Mouse (Mus musculus): Measurements from ENCODE around the gene Cdyl2.

The Cdyl2 gene

GRCm38 (mm10) chr8:116670604-116671003 is 62.2 kb downstream of the Cdyl2 start:
- DNase-seq = no peak

- DNase-seq = no peak
These were observed 63.8 kb downstream of the Cdyl2 start for GRCm38 (mm10) chr8:116668977-116669376.

DNA sequence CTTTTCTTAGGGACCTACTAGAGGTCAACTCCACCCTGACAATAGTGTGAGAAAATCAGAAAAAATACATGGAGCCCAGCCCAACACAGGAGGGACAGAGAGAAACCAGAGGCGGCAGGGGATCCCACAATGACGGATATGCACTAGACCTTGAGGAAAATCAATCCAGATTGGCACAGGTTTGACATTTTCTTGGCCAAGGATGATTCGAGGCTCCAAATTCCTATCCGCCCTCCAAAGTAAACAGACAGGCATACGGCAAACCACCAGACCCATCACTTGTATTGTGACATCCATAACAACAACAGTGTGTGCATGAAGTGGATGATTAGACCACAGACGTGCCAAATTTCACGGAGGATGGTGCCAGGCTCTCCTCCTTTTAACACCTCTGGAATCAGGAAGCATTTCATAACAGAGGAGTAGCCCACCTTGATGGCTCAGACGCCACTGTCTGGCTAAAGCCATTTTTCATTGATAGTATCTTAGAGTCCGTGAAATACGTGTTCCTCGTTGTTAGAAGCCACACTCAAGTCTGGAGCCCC is 65.9 kb downstream of the Cdyl2 start:
- DNase-seq = no peak

- no peak for DNase-seq
These were observed 71.3 kb downstream of the Cdyl2 start for GRCm38 (mm10) chr8:116661521-116661920.

GRCm38 (mm10) chr8:116656811-116657210 is 76.0 kb downstream of the Cdyl2 start:
- DNase-seq = no peak

DNA sequence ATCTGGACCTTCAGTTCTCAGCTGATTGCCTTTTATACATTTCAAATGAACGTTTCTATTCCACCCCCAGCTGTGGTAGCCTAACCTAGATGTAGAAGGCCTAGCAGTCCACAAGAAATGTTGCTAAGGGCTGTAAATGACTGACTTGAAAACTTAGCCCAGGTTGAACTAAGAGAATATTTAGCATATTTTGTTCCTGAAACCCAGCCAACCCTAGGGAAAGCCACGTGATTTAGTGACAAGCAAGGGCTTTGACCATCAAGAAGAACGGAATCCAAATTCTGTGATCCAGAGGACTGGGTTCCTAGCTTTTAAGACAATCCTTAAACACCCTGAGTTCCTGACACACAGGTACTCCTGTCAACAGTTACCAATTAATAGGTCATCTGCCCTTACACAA is 77.9 kb downstream of the Cdyl2 start:
- DNase-seq = no peak

DNA sequence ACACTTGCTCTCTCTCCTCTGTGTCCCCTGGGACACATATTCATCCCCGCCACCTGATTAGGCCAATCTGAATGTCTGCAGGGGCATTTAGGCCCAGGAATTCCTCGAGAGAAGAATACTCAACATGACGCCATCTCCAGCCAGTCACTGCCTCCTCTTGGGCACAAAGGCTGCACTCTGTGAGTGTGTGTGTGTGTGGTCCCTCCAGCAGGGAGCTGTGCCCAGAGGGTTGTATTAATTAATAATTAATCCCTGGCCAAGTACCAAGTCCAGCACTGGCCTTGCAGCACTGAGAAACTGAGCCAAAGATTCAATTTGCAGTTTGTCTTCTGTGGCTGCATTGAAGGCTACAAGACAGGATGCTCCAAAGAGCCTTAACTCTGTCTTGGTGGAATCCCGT is 79.8 kb downstream of the Cdyl2 start:
- DNase-seq = no peak

- DNase-seq = no peak
These were observed 82.6 kb downstream of the Cdyl2 start for GRCm38 (mm10) chr8:116649975-116650725.

DNA sequence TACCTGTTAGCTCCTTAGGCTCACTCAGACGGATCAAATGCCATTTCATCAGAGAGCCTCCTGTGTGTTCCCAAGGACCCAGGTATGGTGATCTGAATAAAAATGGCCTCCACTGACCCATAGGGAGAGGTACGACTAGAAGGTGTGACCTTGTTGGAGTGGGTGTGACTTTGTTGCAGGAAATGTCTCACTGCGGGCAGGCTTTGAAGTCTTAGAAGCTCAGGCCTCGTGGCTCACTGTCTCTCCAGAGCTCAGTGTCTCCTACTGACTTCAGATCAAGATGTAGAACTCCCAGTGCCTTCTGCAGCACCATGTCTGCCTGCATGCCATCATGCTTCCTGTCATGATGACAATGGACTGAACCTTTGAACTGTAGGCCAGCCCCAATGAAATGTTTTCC is 87.4 kb downstream of the Cdyl2 start:
- no peak for DNase-seq

GRCm38 (mm10) chr8:116640925-116641324 is 91.9 kb downstream of the Cdyl2 start:
- DNase-seq = no peak

DNA sequence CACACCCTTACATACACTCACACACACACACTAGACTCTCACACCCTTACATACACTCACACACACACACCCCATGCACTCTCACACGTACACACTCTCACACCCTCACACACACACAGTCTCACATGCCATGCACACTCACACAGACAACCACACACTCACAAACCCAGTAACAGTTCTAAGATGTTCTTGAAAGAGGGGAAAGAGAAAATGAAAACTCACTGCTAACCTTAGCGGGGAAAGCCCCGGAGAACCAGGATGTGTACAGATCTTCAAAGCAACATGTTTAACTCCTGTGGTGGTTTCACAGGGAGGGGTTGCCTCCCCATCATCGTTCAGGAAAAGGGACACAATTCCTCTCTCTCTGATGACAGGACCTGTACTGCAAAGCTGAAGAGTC is 94.8 kb downstream of the Cdyl2 start:
- DNase-seq = no peak

GRCm38 (mm10) chr8:116637193-116637592 is 95.6 kb downstream of the Cdyl2 start:
- no peak for DNase-seq

GRCm38 (mm10) chr8:116636396-116636795 is 96.4 kb downstream of the Cdyl2 start:
- DNase-seq = no peak

GRCm38 (mm10) chr8:116635972-116636371 is 96.8 kb downstream of the Cdyl2 start:
- DNase-seq = no peak

DNA sequence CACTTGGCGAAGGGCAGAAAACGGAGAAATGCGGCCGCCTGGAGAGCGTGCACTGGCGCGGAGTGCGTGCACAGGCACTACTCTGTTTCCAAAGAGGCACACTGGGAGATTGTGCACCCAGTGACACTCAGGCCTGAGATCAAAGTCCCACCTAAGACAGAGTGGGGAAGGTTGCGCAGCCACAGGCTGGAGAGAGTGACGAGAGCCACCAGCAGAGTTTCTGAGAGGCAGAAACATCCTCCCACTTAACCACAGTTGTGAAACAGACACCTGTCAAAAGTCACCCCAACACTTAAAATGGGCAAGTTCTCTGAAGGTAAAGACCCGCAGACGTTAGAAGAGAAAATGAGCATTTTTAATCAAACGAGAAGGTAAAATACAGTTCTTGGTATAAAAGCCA is 97.5 kb downstream of the Cdyl2 start:
- DNase-seq = no peak

- no peak for DNase-seq
These were observed 98.4 kb downstream of the Cdyl2 start for GRCm38 (mm10) chr8:116634436-116634835.

- no peak for DNase-seq
These were observed 99.2 kb downstream of the Cdyl2 start for GRCm38 (mm10) chr8:116633470-116634150.

GRCm38 (mm10) chr8:116630066-116630465 is 102.7 kb downstream of the Cdyl2 start:
- DNase-seq = no peak

DNA sequence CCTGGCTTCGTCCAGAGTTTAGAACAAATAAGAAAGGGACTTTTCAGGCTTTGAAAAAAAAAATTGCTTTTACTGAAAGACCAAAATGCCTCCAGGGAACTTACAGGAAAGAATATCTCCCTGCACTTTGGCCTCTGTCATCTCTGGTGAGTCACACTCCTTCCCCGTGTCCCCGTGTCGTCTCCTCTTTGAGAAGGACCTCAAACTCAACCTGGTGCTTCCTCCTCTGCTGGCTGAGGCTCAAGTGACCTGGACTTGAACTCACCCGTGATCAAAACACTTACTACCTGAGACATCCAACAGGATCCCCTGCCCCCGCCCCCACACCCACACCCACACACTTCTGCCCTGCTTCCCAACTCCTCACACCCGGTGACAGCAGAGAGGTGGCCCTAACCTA is 103.8 kb downstream of the Cdyl2 start:
- no peak for DNase-seq

DNA sequence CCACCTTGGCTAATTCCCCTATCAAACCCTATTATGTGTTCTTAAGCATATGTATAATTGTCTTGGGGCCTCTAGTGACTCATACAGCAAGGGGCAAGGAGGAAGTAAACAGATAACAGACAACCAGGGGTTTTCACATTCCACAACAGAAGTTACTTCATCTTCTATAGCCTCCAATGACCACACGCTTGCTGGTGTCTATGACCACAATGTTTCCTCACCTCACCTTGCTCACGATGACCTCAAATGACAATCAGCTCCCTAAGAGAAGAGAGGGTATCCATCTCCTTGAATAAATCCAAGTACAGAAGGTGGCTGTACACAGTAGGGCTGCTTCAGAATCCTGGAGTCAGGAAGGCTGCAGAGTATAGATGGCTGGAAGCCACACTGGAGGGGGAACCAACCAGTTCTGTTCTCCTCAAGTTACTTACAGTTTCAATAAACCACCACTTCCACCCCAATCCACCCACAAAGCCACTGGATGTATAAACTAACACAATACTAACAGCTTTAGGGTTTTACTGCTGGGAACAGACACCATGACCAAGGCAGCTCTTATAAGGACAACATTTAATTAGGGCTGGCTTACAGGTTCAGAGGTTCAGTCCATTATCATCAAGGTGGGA is 104.8 kb downstream of the Cdyl2 start:
- DNase-seq = no peak

DNA sequence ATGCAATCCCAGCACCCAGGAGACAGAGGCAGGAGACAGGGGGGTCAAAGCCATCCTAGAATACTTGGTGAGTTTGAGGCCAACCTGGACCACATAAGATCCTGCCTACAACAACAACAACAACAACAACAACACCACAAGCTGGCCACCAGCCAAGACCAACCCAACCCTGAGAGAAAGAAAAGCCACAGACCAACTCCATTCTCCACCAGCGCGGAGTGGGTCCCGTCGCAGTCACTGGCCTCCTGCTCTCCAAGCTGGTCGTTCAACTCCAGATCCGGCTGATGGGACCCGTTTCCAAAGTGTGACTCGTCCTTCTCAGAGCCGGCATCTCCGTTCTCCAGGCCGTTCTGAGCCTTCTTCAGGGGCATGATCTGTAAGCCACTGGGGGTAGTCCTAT is 109.2 kb downstream of the Cdyl2 start:
- DNase-seq = no peak

DNA sequence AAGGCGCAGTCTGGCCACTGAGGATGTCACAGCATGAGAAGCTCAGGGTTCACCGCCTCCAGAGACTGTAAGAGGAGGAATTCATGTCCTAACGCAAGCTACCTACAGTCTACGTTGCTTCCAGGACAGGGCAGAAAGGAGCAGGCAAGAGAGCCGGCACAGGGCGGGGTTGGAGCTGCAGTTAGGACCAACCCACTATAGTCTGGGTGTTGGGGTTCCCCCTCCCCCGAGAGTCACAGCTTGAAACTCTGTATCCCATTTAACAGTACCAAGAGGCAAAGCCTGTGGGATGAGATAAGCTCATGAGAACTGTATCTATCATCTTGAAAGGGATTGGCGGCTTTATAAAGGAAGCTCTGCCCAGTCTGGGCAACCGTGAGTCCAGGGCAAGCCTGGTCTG is 110.5 kb downstream of the Cdyl2 start:
- DNase-seq = no peak

GRCm38 (mm10) chr8:116621158-116621961 is 111.4 kb downstream of the Cdyl2 start:
- peak; percentile 78 for DNase-seq
